Mouse (Mus musculus) embryonic facial prominence, embryonic 14.5 days (tissue): ENCODE data around the gene Aplp2. TPM values are rescaled to one million over a fixed set of nuclear protein-coding genes. Genes with fewer than 3 reads are reported as not detected.

Experiments used
- ATAC-seq: fragments of 200-750 bp; cut with Nextera tagmentation; 2 replicates; pipeline ENCODE4 v1.8.0; 2017; ENCODE audit warnings: low read depth, moderate number of reproducible peaks, moderate TSS enrichment
- DNase-seq: peaks from one replicate; pipeline ENCODE4 v3.0.0-alpha.2; 2015; ENCODE audit warnings: low spot score
- H3K27ac ChIP-seq: fragments of 300-500 bp; sonication (generic); replicated peaks from 2 replicates; pipeline ENCODE4 v1.5.1; 2014; ENCODE audit warnings: low read depth, mild to moderate bottlenecking, low read length, moderate library complexity
- H3K27me3 ChIP-seq: fragments of 300-500 bp; sonication (generic); replicated peaks from 2 replicates; pipeline ENCODE4 v1.6.1; 2014; ENCODE audit warnings: low read length; ENCODE audit not compliant: control insufficient read depth, insufficient read depth
- H3K36me3 ChIP-seq: fragments of 300-500 bp; sonication (generic); 2 replicates; pipeline ENCODE4 v1.6.1; 2014; ENCODE audit warnings: low read length, mixed read lengths; ENCODE audit not compliant: control insufficient read depth, insufficient read depth
- H3K4me1 ChIP-seq: fragments of 300-500 bp; sonication (generic); 2 replicates; pipeline ENCODE4 v1.6.1; 2014; ENCODE audit warnings: antibody characterized with exemption, low read length; ENCODE audit not compliant: control insufficient read depth, insufficient read depth
- H3K4me2 ChIP-seq: fragments of 300-500 bp; sonication (generic); 2 replicates; pipeline ENCODE4 v1.6.1; 2014; ENCODE audit warnings: low read depth, mild to moderate bottlenecking, low read length, moderate library complexity, mixed read lengths
- H3K4me3 ChIP-seq: fragments of 300-500 bp; sonication (generic); 2 replicates; pipeline ENCODE4 v1.5.1; 2014; ENCODE audit warnings: low read depth, mild to moderate bottlenecking, low read length
- H3K9ac ChIP-seq: fragments of 300-500 bp; sonication (generic); 2 replicates; pipeline ENCODE4 v1.6.1; 2014; ENCODE audit warnings: low read depth, mild to moderate bottlenecking, low read length, moderate library complexity, mixed read lengths
- H3K9me3 ChIP-seq: fragments of 300-500 bp; sonication (generic); 2 replicates; pipeline ENCODE4 v1.6.1; 2016; ENCODE audit warnings: low read length; ENCODE audit not compliant: control insufficient read depth
- WGBS: fragments of 180-500 bp; shearing (Covaris S2); extraction: QIAGEN DNeasy Blood & Tissue Kit; methylation state at CpG from one replicate; pipeline ENCODE4 v1.1.7; 2014; 5-methylcytosine and 5-hydroxymethylcytosine counted together
- polyA plus RNA-seq: library from polyadenylated mRNA; unstranded; fragments of >200 nt; fragmentation: Nextera tagmentation; extraction: Ambion mirVana; gene quantifications from 2 replicates; pipeline ENCODE4 v1.2.1, GENCODE M21; 2014

Aplp2 gene
- polyA plus RNA-seq, 1 experiment from 2014 or later: 277 TPM

DNA sequence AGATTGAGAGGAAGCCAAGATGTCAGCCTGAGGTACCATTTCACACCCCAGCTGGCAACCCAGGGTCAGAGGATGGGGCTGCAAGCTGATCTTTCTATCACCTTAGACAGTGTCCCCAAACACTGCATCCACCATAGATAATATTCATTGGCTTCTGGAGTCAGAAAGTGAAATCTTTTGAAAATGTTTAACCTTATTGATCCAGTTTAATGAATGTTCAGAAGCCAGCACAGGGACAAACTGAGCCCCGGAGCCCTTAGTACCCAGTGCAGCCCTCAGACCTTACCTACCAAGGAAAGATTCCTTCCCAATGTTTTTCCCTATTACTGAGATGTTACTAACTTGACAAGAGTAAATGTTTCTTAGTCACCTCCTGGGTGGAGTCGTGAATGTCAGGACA, 26.9 kb upstream of the Aplp2 start:
- Histone ChIP-seq H3K4me2 (no peak overlapping the region), H3K27me3 (no peaks in the 10 kb centered on the region), H3K36me3 (no peaks in the 10 kb centered on the region), H3K9me3 (no peaks in the 10 kb centered on the region), H3K9ac (no peak overlapping the region), H3K4me1 (no peaks in the 10 kb centered on the region), H3K4me3 (no peak overlapping the region), H3K27ac (no peak overlapping the region)
- ATAC-seq (no peak), DNase-seq (no peak)
- WGBS: 83% methylated on average over 2 of the region's 2 CpGs

DNA sequence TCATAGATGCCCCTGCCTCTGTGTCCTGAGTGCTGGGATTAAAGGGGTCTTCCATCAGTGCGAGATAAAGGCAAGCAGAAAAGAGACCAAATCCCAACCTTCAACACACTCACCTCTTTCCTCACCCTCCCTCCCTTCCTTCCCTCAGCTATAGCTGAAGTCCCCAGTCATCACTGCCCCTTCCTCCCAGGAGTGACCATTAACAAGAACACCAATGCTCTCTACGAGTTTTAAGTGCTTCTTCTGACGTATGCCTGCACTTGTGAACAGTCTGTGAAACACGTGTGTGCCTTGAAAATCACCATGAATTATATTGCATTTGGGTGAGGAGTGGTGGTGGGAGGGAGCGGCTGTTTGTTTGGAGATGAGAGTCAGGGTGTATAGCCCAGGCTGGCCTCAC, 24.5 kb upstream of the Aplp2 start:
- Histone ChIP-seq H3K27ac (no peak overlapping the region), H3K36me3 (no peaks in the 10 kb centered on the region), H3K27me3 (no peaks in the 10 kb centered on the region), H3K4me2 (no peak overlapping the region), H3K9ac (no peak overlapping the region), H3K4me1 (peaks cover 7% of the 10 kb centered on the region; the same call in 1 of the 2 replicates), H3K9me3 (no peaks in the 10 kb centered on the region), H3K4me3 (no peak overlapping the region)
- DNase-seq (no peak), ATAC-seq (no peak)
- 73% methylated on average over 5 of the region's 5 CpGs for WGBS

DNA sequence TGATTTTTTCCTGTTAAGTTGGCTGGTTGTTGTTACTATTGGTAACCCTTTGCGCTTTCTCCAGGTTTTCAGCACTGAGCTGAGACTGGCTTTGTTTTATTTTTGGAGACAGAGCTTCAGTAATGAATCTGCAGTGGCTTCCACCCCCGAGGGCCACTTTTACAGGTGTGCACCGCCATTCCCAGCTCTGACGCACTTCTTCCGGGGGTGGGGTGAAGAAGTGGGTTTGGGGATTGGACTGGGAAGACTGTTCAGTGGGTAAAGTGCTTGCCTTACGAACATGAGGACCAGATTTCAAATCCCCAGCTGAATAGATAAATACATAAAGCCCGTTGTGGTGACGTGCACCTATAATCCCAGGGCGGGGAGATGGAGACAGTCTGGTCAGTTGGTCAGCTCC, 23.9 kb upstream of the Aplp2 start:
- DNase-seq (no peak), ATAC-seq (no peak)
- Histone ChIP-seq H3K27me3 (no peaks in the 10 kb centered on the region), H3K4me2 (no peak overlapping the region), H3K9ac (no peak overlapping the region), H3K36me3 (no peaks in the 10 kb centered on the region), H3K4me1 (peaks cover 7% of the 10 kb centered on the region; the same call in 1 of the 2 replicates), H3K9me3 (no peaks in the 10 kb centered on the region), H3K27ac (no peak overlapping the region), H3K4me3 (no peak overlapping the region)
- WGBS: 74% methylated on average over 9 of the region's 9 CpGs

DNA sequence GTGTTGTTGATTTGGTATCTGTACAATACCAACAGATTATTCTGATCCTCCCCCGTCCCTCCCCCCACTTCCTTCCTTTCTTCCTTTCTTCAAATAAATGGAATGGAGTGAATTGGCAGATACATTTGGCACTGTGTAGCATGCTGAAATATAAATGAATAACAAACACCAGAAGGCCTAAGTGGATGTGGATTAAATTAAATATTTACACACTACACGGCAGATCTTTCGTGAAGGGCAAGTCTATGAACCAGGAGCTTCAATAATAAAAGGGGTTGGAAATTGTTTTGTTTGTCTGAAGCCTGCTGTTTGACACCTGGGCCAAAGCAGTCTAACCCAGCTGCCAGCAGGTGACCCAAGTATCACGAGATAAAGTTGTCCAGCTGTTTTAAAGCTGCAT, 23.4 kb upstream of the Aplp2 start:
- 50% methylated on average over 4 of the region's 4 CpGs for WGBS
- Histone ChIP-seq H3K36me3 (no peaks in the 10 kb centered on the region), H3K27ac (no peak overlapping the region), H3K4me1 (peaks cover 7% of the 10 kb centered on the region; the same call in 1 of the 2 replicates), H3K4me2 (no peak overlapping the region), H3K27me3 (no peaks in the 10 kb centered on the region), H3K9ac (no peak overlapping the region), H3K9me3 (no peaks in the 10 kb centered on the region), H3K4me3 (no peak overlapping the region)
- DNase-seq: no peak
- ATAC-seq: no peak

DNA sequence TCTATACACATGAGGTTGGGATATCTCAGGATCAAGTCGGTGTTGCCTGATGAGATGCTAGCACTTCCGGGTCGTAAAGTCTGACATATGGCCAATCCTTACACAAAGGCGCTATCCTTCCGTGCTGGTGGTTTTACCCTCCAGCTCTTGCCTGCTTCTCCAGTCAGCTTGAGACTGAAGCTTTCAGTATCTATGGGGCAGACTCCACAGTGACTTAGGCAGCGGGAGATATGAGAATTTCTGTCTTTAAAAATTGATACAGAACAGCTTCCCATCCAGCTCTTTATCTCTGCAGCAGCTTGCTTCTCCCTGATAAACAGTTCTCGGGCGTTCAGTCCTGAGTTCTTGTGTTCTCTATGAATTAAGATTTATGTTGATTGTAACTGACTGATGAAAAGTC, 14.9 kb upstream of the Aplp2 start:
- Histone ChIP-seq H3K9ac (no peak overlapping the region), H3K27me3 (no peaks in the 10 kb centered on the region), H3K4me1 (no peaks in the 10 kb centered on the region), H3K4me3 (no peak overlapping the region), H3K27ac (no peak overlapping the region), H3K4me2 (no peak overlapping the region), H3K36me3 (no peaks in the 10 kb centered on the region), H3K9me3 (no peaks in the 10 kb centered on the region)
- DNase-seq: no peak
- no peak for ATAC-seq
- WGBS: 94% methylated on average over 8 of the region's 8 CpGs

DNA sequence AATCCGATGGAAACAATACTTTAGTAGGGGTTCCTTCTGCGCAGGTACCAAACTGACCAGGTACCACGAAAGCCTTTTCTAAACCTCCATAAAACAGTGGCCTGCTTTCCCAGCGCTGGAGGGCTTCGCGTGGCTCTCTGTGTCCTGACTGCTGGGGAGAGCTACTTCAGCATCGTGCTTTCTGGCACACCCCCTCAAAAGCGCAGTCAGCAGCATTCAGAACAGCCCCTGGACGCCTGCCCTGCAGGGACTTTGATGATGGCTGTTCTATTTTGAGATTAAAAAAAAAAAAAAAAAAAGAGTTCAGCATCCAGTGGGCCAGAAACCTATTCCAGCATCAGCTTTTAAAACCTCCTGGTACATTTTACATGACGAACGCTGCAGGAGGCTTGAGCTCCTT, 14.2 kb upstream of the Aplp2 start:
- Histone ChIP-seq H3K9me3 (no peaks in the 10 kb centered on the region), H3K4me1 (no peaks in the 10 kb centered on the region), H3K36me3 (no peaks in the 10 kb centered on the region), H3K27ac (no peak overlapping the region), H3K27me3 (no peaks in the 10 kb centered on the region), H3K9ac (no peak overlapping the region), H3K4me3 (no peak overlapping the region), H3K4me2 (no peak overlapping the region)
- WGBS: 82% methylated on average over 11 of the region's 11 CpGs
- DNase-seq (no peak), ATAC-seq (no peak)

DNA sequence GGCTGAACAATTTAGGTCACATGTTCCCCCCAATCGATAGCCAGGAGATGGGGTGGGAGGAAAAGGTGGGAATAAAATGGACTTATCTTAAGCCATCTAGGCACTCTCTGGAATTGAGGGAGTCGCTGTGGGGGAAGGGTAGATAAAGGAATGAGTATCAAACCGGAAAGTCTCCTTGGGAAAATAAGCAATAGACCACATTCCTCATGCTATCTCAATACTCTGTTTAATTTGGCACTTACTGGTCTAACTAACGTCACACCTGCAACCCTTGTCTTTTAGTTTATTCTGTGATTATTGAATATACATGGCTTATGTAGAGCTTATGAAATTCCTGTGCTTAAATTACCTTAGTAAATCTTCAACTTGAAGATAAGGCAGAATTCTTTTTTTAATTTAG, 11.9 kb upstream of the Aplp2 start:
- DNase-seq (no peak), ATAC-seq (no peak)
- Histone ChIP-seq H3K4me3 (no peak overlapping the region), H3K36me3 (no peaks in the 10 kb centered on the region), H3K9ac (no peak overlapping the region), H3K27me3 (no peaks in the 10 kb centered on the region), H3K9me3 (no peaks in the 10 kb centered on the region), H3K27ac (no peak overlapping the region), H3K4me2 (no peak overlapping the region), H3K4me1 (no peaks in the 10 kb centered on the region)
- 68% methylated on average over 4 of the region's 4 CpGs for WGBS

DNA sequence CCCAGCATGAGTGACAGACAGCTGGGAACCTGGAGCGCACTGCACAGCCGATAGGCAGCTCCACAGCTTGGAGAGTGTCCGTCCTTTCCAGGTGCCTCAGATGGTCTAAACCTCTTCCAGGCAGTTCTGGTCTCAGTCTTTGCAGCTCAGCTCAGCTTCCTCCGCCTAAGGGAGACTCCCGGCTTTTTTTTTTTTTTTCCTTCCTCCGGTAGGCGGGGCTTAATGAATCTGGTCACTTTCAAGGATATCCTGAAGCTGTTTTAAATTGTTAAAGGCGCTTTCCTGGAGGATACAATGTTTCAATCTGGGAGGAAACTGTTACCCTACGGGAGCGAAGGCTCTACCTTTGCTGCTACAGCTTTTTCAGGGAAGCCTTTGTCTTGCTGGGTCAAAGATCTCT, 9.6 kb upstream of the Aplp2 start:
- Histone ChIP-seq H3K4me2 (peak overlapping the region; percentile 18; the same call in 1 of the 2 replicates), H3K9ac (no peak overlapping the region), H3K27me3 (no peaks in the 10 kb centered on the region), H3K4me1 (no peaks in the 10 kb centered on the region), H3K9me3 (no peaks in the 10 kb centered on the region), H3K4me3 (no peak overlapping the region), H3K27ac (no peak overlapping the region; the same call in 1 of the 2 replicates), H3K36me3 (no peaks in the 10 kb centered on the region)
- ATAC-seq (no peak), DNase-seq (no peak)
- WGBS: 25% methylated on average over 10 of the region's 10 CpGs

DNA sequence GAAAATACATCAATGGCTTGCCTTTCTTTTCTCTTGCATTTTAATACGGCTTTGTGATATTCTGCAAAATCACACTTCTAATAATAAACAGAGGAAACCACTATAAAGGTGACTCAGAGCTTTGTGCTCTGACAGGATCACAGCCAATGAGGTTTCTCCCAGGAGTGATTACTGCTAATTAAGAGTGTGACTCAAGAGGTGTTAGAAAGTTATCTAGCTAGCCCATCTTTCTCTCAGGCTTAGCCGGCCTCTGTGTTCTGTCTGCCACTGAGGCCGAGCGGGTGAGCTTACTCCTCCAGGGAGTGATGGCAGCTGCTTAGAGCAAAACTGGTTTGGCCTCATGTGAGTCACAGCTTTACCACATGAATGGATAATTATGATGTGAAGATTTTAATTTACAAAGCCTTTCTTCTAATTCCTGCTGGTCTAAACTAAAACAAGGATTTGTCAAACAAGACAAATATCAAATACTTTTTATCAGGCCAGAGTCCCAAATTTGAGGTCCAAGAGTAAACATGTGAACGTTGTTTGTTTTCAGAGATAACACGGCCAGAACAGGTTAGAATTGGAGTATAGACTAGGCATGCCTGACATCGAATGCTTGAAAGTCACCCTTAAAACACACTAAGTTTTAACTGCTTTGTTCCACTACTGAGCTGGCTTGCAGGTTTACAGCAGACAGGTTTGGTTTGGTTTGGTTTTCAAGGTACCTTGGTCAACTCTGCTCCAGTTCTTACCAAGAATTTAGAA, 6.2 kb upstream of the Aplp2 start:
- ATAC-seq (peak; percentile 69; the same call in 1 of the 2 replicates), DNase-seq (peak; percentile 61)
- peaks cover 2% of the 10 kb centered on the region; the same call in 1 of the 2 replicates for H3K4me1 ChIP-seq
- H3K9me3 ChIP-seq: no peaks in the 10 kb centered on the region
- no peak overlapping the region; the same call in 1 of the 2 replicates for H3K27ac ChIP-seq
- no peaks in the 10 kb centered on the region for H3K27me3 ChIP-seq
- H3K36me3 ChIP-seq: no peaks in the 10 kb centered on the region
- H3K9ac ChIP-seq: no peak overlapping the region
- no peak overlapping the region for H3K4me3 ChIP-seq
- 57% methylated on average over 7 of the region's 7 CpGs for WGBS
- no peak overlapping the region for H3K4me2 ChIP-seq
